Mouse (Mus musculus): ENCODE results near the gene 1600012H06Rik.
"Not testable (repeated sequence)": the region's sequence is repeated elsewhere in the genome, so short reads cannot be mapped to it uniquely, and the experiment has no call there.

Gene 1600012H06Rik

GRCm38 (mm10) chr17:14949161-14949827 lies 6.3 kb downstream of the 1600012H06Rik start:
- no peak for DNase-seq

GRCm38 (mm10) chr17:14953452-14953851 lies 10.5 kb downstream of the 1600012H06Rik start:
- DNase-seq: no peak

GRCm38 (mm10) chr17:14958686-14959327 lies 15.8 kb downstream of the 1600012H06Rik start:
- no peak for DNase-seq

- DNase-seq: no peak
These were observed 17.0 kb downstream of the 1600012H06Rik start for GRCm38 (mm10) chr17:14959979-14960378.

GRCm38 (mm10) chr17:14960520-14960919 lies 17.5 kb downstream of the 1600012H06Rik start:
- DNase-seq: peak; percentile 26 to 27

GRCm38 (mm10) chr17:14960951-14961556 lies 18.1 kb downstream of the 1600012H06Rik start, which contains the start of gene Phf10:
Gene Phf10 (minus strand): TSS chr17:14961273.
- DNase-seq: peak; percentile 37 to 40

GRCm38 (mm10) chr17:14961557-14962154 lies 18.7 kb downstream of the 1600012H06Rik start:
- not testable (repeated sequence) for DNase-seq

GRCm38 (mm10) chr17:14968373-14968913 lies 25.5 kb downstream of the 1600012H06Rik start:
- DNase-seq: not testable (repeated sequence)

- not testable (repeated sequence) for DNase-seq
These were observed 34.9 kb downstream of the 1600012H06Rik start for GRCm38 (mm10) chr17:14977718-14978361.

GRCm38 (mm10) chr17:14978362-14979038 lies 35.5 kb downstream of the 1600012H06Rik start, which contains the start of the genes 9030025P20Rik and Gm3417:
Gene 9030025P20Rik (plus strand): TSS chr17:14978468.
Gene Gm3417 (minus strand): TSS chr17:14978790.
- not testable (repeated sequence) for DNase-seq

- not testable (repeated sequence) for DNase-seq
These were observed 47.2 kb downstream of the 1600012H06Rik start for GRCm38 (mm10) chr17:14990116-14990702.

- DNase-seq: not testable (repeated sequence)
These were observed 49.6 kb downstream of the 1600012H06Rik start for GRCm38 (mm10) chr17:14992522-14993138.

- not testable (repeated sequence) for DNase-seq
These were observed 50.3 kb downstream of the 1600012H06Rik start for GRCm38 (mm10) chr17:14993139-14993832.

- not testable (repeated sequence) for DNase-seq
These were observed 51.2 kb downstream of the 1600012H06Rik start for GRCm38 (mm10) chr17:14994140-14994539.

- DNase-seq: not testable (repeated sequence)
These were observed 57.1 kb downstream of the 1600012H06Rik start for GRCm38 (mm10) chr17:15000047-15000446.

GRCm38 (mm10) chr17:15009088-15009487 lies 66.1 kb downstream of the 1600012H06Rik start:
- not testable (repeated sequence) for DNase-seq
